ENCODE assay signal across 8 mouse cellular contexts in genomic region chr7:25072716-25073390, GRCm38 (mm10). TPM values are rescaled to one million over a fixed set of nuclear protein-coding genes. Genes with fewer than 3 reads are reported as not detected.
A peak's percentile ranks its signal among the peaks of the same experiment; 100 is the strongest.
DNase-seq lines count a peak whose midpoint lies in the region; ATAC-seq and TF ChIP-seq lines count a peak whose summit lies in the region.

No protein-coding gene starts in this region.

- no peaks in the 10 kb centered on the region for H3K27me3 ChIP-seq in forebrain, postnatal 0 days (ENCODE audit: insufficient read depth, low read length)
- H3K27me3 ChIP-seq in kidney, embryonic 16.5 days (ENCODE audit: insufficient read depth, low read length): no peaks in the 10 kb centered on the region
- no peaks in the 10 kb centered on the region for H3K27me3 ChIP-seq in limb, embryonic 15.5 days

- H3K4me1 ChIP-seq in brown adipose tissue, adult 24 weeks (ENCODE audit: control insufficient read depth, insufficient read depth, insufficient read length, low read length): peaks cover 8% of the 10 kb centered on the region
- H3K4me1 ChIP-seq in forebrain, postnatal 0 days (ENCODE audit: insufficient read depth): peaks cover 27% of the 10 kb centered on the region
- peaks cover 32% of the 10 kb centered on the region for H3K4me1 ChIP-seq in kidney, embryonic 16.5 days (ENCODE audit: insufficient read depth, low read length)
- H3K4me1 ChIP-seq in limb, embryonic 15.5 days: peaks cover 62% of the 10 kb centered on the region

- H3K27ac ChIP-seq in brown adipose tissue, adult 24 weeks (replicated peaks; ENCODE audit: low read depth, low read length): no peak overlapping the region
- H3K27ac ChIP-seq in forebrain, postnatal 0 days (ENCODE audit: low read depth, low read length): peak overlapping the region; percentile 95
- peak overlapping the region; percentile 90 for H3K27ac ChIP-seq in kidney, embryonic 16.5 days (ENCODE audit: low read length)
- peak overlapping the region; percentile 92 for H3K27ac ChIP-seq in limb, embryonic 15.5 days

- WGBS in forebrain, postnatal 0 days: under 1% methylated on average over 18 of the region's 33 CpGs
- 1% methylated on average over 20 of the region's 33 CpGs for WGBS in kidney, embryonic 16.5 days
- under 1% methylated on average over 30 of the region's 33 CpGs for WGBS in limb, embryonic 15.5 days

- DNase-seq in gastrocnemius, postnatal 10 days: peak; percentile 42
- DNase-seq in gastrocnemius, postnatal 25 days: no peak
- peak; percentile 78 for DNase-seq in forebrain, postnatal 0 days
- DNase-seq in neural tube, embryonic 10.5 days (ENCODE audit: extremely low spot score, low spot score): peak; percentile 60

- peak overlapping the region; percentile 50 for H3K4me3 ChIP-seq in brown adipose tissue, adult 24 weeks (ENCODE audit: insufficient read depth, low read depth, low read length)
- H3K4me3 ChIP-seq in forebrain, postnatal 0 days (ENCODE audit: low read depth, low read length): peak overlapping the region; percentile 71
- peak overlapping the region; percentile 61 for H3K4me3 ChIP-seq in kidney, embryonic 16.5 days (ENCODE audit: low read length)
- peak overlapping the region; percentile 63 for H3K4me3 ChIP-seq in limb, embryonic 15.5 days

- peaks cover 9% of the 10 kb centered on the region for H3K36me3 ChIP-seq in forebrain, postnatal 0 days (ENCODE audit: insufficient read depth)
- peaks cover 11% of the 10 kb centered on the region for H3K36me3 ChIP-seq in kidney, embryonic 16.5 days (ENCODE audit: insufficient read depth, low read length)
- peaks cover 7% of the 10 kb centered on the region for H3K36me3 ChIP-seq in limb, embryonic 15.5 days

- H3K9me3 ChIP-seq in forebrain, postnatal 0 days (ENCODE audit: low read length): no peaks in the 10 kb centered on the region
- H3K9me3 ChIP-seq in kidney, embryonic 16.5 days (ENCODE audit: low read length): no peaks in the 10 kb centered on the region
- H3K9me3 ChIP-seq in limb, embryonic 15.5 days: no peaks in the 10 kb centered on the region

- TF ChIP-seq CTCF in forebrain, postnatal 0 days (IDR thresholded peaks at IDR 0.05; ENCODE audit: low read depth): no peak

- ATAC-seq in forebrain, postnatal 0 days: peak; percentile 8; the same call in 1 of the 2 replicates
- peak; percentile 14; the same call in 1 of the 2 replicates for ATAC-seq in kidney, embryonic 16.5 days (ENCODE audit: low FRiP score, low TSS enrichment)
- ATAC-seq in limb, embryonic 15.5 days (ENCODE audit: insufficient number of reproducible peaks, low FRiP score, low TSS enrichment, low read depth): peak; percentile 15; the same call in 1 of the 2 replicates
- no peak for ATAC-seq in activated CD4-positive, CD25-positive, alpha-beta regulatory T cell, adult 4 months

- peak overlapping the region; percentile 94 for H3K9ac ChIP-seq in forebrain, postnatal 0 days
- peak overlapping the region; percentile 80 for H3K9ac ChIP-seq in kidney, embryonic 16.5 days (replicated peaks; ENCODE audit: low read length)
- peak overlapping the region; percentile 63 for H3K9ac ChIP-seq in limb, embryonic 15.5 days

- H3K4me2 ChIP-seq in forebrain, postnatal 0 days (ENCODE audit: low read depth): peak overlapping the region; percentile 87
- peak overlapping the region; percentile 91 for H3K4me2 ChIP-seq in kidney, embryonic 16.5 days (replicated peaks; ENCODE audit: low read depth, low read length)
- H3K4me2 ChIP-seq in limb, embryonic 15.5 days: peak overlapping the region; percentile 82

RNA-seq across cellular contexts. Expression of gene Zfp574, which starts 0.5 kb away (rescaled TPM):
- total RNA-seq in gastrocnemius, postnatal 10 days (2021): 1 to 10 TPM; 6.9 to 9.0 TPM
- total RNA-seq in gastrocnemius, postnatal 25 days (2021): 1 to 10 TPM; 6.1 to 6.3 TPM
- 5.9 and 7.6 TPM in 2 replicates for polyA plus RNA-seq in brown adipose tissue, adult 24 weeks (2012; ENCODE audit: insufficient read depth, insufficient read length, missing spikeins)
- 25.4 and 31.5 TPM in 2 replicates for total RNA-seq in forebrain, postnatal 0 days (2014; rRNA removed)
- 30.6 and 33.0 TPM in 2 replicates for polyA plus RNA-seq in forebrain, postnatal 0 days (2015; fragmentation: Nextera tagmentation; extraction: Ambion mirVana)
- polyA plus RNA-seq in kidney, embryonic 16.5 days (2015; fragmentation: Nextera tagmentation; extraction: Ambion mirVana): 37.7 and 44.1 TPM in 2 replicates
- 28.8 and 29.5 TPM in 2 replicates for polyA plus RNA-seq in limb, embryonic 15.5 days (2015; fragmentation: Nextera tagmentation; extraction: Ambion mirVana)
- 10 to 100 TPM in 1 of 2 experiments, 1 to 10 TPM in 1; 8.9 to 14.2 TPM for polyA plus RNA-seq in activated CD4-positive, CD25-positive, alpha-beta regulatory T cell, adult 4 months (2017; shearing (Covaris generic))

RNA-seq across cellular contexts. Expression of gene Grik5, which starts 0.7 kb away (rescaled TPM):
- total RNA-seq in gastrocnemius, postnatal 10 days (2021): 10 to 100 TPM in 1 of 2 experiments, 1 to 10 TPM in 1; 7.2 to 11.0 TPM
- total RNA-seq in gastrocnemius, postnatal 25 days (2021): 1 to 10 TPM; 2.3 to 2.7 TPM
- 2.8 and 3.5 TPM in 2 replicates for polyA plus RNA-seq in brown adipose tissue, adult 24 weeks (2012; ENCODE audit: insufficient read depth, insufficient read length, missing spikeins)
- 94.1 and 106 TPM in 2 replicates for total RNA-seq in forebrain, postnatal 0 days (2014; rRNA removed)
- polyA plus RNA-seq in forebrain, postnatal 0 days (2015; fragmentation: Nextera tagmentation; extraction: Ambion mirVana): 10.2 and 15.8 TPM in 2 replicates
- 5.1 and 6.3 TPM in 2 replicates for polyA plus RNA-seq in kidney, embryonic 16.5 days (2015; fragmentation: Nextera tagmentation; extraction: Ambion mirVana)
- 4.2 and 5.7 TPM in 2 replicates for polyA plus RNA-seq in limb, embryonic 15.5 days (2015; fragmentation: Nextera tagmentation; extraction: Ambion mirVana)
- polyA plus RNA-seq in activated CD4-positive, CD25-positive, alpha-beta regulatory T cell, adult 4 months (2017; shearing (Covaris generic)): 1 to 10 TPM; 2.2 to 2.4 TPM
